Mouse (Mus musculus) spleen, adult 2 months (tissue): ENCODE data around the gene Cadm1. TPM values are rescaled to one million over a fixed set of nuclear protein-coding genes. Genes with fewer than 3 reads are reported as not detected.

ENCODE experiments used
- DNase-seq, 2 experiments: peaks; one replicate each; pipeline versions ENCODE4 v3.0.0 to v3.0.0-alpha.2; 2012 to 2021; ENCODE audit warnings: low spot score in 2 of 2, low read depth in 1 of 2
- H3K27ac ChIP-seq: fragments of 200-500 bp; 2 replicates; pipeline ENCODE4 v1.5.1; 2012; ENCODE audit warnings: low read length, inconsistent platforms; ENCODE audit not compliant: insufficient read depth
- H3K27me3 ChIP-seq: fragments of 200-500 bp; 2 replicates; pipeline ENCODE4 v1.6.1; 2012; ENCODE audit warnings: mild to moderate bottlenecking, moderate library complexity, low read length, inconsistent platforms; ENCODE audit not compliant: control insufficient read depth, insufficient read depth
- H3K36me3 ChIP-seq: fragments of 200-500 bp; 2 replicates; pipeline ENCODE4 v1.6.1; 2012; ENCODE audit warnings: mild to moderate bottlenecking, low read length, inconsistent platforms; ENCODE audit not compliant: control insufficient read depth, insufficient read depth
- H3K4me1 ChIP-seq: fragments of 200-500 bp; 2 replicates; pipeline ENCODE4 v1.6.1; 2011; ENCODE audit warnings: inconsistent platforms; ENCODE audit not compliant: control insufficient read depth, insufficient read depth, insufficient read length
- H3K4me3 ChIP-seq: fragments of 200-500 bp; 2 replicates; pipeline ENCODE4 v1.5.1; 2011; ENCODE audit warnings: mild to moderate bottlenecking, inconsistent platforms; ENCODE audit not compliant: insufficient read depth, insufficient read length; ENCODE audit errors: extremely low read depth
- CTCF ChIP-seq: fragments of 200-500 bp; IDR thresholded peaks from 2 replicates; pipeline ENCODE4 v1.5.1; 2011; ENCODE audit warnings: mild to moderate bottlenecking, inconsistent platforms; ENCODE audit not compliant: insufficient read depth, insufficient read length, insufficient replicate concordance; ENCODE audit errors: extremely low read depth
- POLR2A ChIP-seq: fragments of 200-500 bp; IDR thresholded peaks from 2 replicates; pipeline ENCODE4 v1.6.1; 2011; ENCODE audit warnings: low read depth, low read length, inconsistent platforms
- WGBS: fragments of 180-500 bp; shearing (Covaris S2); methylation state at CpG from one replicate; pipeline ENCODE4 v1.1.7; 2018; 5-methylcytosine and 5-hydroxymethylcytosine counted together
- polyA plus RNA-seq: library from polyadenylated mRNA; depleted of rRNA; stranded (reverse); fragments of >200 nt; gene quantifications from 2 replicates; pipeline ENCODE4 v1.2.3, GENCODE M21; 2012

Cadm1 gene
- polyA plus RNA-seq, 1 experiment = 13.0 TPM

DNA sequence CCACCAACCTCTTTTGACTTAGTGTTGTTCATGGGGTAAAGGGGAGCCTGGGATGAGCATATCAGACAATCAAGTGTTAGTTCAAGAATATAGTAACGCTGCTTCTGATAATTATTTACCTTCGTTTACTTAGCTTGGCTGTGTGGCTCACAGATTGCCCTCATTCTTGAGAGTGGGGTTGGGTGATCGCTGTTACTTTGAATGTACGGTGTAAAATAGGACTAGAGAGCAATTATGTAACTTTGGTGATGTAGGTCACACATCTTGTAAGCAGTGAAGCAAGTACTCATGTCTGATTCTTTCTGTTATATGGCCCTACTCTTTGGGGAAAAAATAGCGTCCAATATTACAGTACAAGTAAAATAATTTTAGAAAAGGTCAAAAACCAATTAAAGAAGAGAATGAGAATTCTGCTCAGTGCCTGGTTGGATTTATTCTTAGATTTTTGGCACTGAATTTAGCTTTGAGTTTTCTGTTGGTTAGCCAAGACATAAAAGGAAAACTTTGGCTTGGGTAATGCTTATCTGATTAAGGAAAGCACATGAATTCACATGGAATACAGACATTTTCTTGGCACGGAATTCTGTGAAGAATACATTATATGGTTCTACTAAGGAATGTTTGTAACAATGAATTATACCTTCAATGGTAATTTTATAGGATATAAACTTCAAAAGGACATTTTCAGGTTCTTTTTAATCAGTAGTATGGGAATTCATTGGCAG is 129.6 kb downstream of the Cadm1 start:
- WGBS = 91% methylated on average over 6 of the region's 6 CpGs
- Histone ChIP-seq H3K27me3 (no peaks in the 10 kb centered on the region), H3K4me1 (no peaks in the 10 kb centered on the region), H3K4me3 (no peak overlapping the region), H3K27ac (no peak overlapping the region), H3K36me3 (no peaks in the 10 kb centered on the region)
- no peak for DNase-seq
- TF ChIP-seq POLR2A (no peak), CTCF (no peak)

DNA sequence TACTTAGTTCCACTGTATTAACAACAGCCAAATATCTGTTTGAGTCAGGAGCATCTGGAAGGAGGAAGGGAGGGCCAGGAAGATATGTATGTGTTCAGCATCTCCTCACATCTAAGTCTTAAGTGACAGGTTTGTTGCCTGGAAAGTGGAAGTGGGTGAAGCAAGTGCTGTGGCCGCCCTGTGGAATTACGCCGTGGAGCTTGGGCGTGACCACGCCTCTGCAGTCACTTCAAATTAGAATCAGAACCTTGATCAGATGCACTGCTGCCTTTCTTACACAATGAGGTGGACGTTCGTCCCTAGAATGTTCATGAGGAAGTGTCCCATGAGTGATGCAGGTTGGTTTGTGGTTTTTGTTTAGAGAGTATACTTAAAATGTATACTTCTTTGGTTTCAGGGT is 131.6 kb downstream of the Cadm1 start:
- H3K27ac ChIP-seq = no peak overlapping the region
- TF ChIP-seq CTCF (no peak), POLR2A (no peak)
- no peaks in the 10 kb centered on the region for H3K27me3 ChIP-seq
- DNase-seq = no peak
- H3K36me3 ChIP-seq = no peaks in the 10 kb centered on the region
- no peak overlapping the region for H3K4me3 ChIP-seq
- H3K4me1 ChIP-seq = no peaks in the 10 kb centered on the region
- 77% methylated on average over 7 of the region's 7 CpGs for WGBS

DNA sequence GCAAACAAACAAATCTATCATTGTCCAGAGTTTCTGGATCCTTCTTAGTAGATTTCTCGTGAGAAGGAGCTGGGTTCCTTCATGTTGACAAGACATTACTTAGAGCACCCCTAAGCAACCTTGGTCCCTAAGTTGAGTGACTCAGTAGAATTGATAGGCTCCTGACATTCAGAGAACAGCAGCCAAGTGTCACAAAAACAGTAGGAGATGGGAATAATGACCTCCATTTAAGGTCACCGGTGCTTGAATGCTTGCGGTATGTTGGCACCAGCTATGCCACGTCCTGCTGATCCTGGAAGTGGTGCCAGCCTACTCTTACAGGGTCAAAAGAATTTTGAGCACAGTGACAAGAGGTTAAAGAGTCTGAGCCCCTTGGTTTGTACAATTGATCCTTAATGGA is 139.2 kb downstream of the Cadm1 start:
- no peaks in the 10 kb centered on the region for H3K36me3 ChIP-seq
- no peak for DNase-seq
- no peak for TF ChIP-seq POLR2A
- TF ChIP-seq CTCF = no peak
- no peaks in the 10 kb centered on the region for H3K27me3 ChIP-seq
- H3K4me3 ChIP-seq = no peak overlapping the region
- 80% methylated on average over 4 of the region's 4 CpGs for WGBS
- no peaks in the 10 kb centered on the region for H3K4me1 ChIP-seq
- H3K27ac ChIP-seq = no peak overlapping the region

DNA sequence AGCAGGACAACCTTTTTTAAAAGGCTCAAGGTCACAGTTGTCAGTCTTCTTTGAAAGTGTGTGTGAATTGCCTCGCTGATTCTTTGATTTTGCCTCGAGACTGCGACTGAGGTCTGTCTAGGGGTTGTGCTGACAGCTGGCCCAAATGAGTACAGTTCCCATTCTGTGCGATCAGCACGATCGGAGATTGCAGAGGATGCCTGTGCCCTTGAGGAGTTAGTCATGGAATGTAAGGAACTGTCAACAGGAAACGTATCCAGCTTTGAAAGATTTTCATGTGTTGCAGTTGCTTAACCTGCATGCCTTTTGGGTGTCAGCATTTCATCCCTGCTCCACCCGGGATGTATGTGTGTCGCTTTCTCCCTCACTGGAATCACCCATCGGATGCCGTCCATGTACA is 141.6 kb downstream of the Cadm1 start:
- TF ChIP-seq POLR2A = no peak
- TF ChIP-seq CTCF = no peak
- 85% methylated on average over 11 of the region's 11 CpGs for WGBS

DNA sequence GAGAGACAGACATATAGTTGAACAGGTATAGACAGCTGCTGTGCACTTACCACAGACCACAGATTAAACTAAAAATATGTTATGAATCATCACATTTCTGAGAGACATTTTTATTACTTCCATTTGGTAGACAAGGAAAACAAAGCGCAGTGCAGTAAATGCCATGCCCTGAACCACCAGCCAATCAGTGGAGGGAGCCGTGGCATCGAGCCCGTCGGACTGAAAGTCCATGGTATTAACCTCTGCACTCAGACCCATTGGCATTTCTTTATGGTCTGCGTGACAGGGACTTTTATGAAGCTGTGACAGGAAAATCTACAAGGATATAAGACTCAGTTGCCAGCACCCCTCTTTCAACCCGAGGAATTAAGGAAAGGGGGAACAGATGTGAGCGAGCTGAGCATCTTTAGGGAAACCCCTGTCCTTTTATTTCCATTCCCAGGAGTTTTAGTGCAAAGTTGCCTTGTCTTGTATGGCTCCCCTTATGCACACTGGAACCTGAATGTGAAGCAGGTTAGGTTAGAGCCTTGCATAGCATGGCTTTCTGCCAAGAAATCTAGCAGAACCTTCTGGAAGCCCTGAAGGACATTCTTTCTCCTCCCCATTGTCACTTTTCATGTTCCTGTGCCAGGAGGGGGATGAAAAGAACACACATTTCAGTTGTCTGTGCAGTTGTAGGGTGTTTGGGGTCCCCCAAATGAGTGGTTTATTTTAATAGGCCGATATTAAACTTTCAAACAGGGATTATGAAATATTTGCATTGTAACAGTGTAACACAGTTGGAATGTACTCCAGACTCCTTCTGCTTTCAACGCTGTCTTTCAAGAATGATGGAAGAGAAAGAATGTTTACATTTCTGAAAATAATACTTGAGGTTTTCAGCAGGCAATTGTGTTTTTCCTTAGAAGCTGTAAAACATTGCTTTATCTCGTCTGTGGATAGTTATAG is 145.1 kb downstream of the Cadm1 start:
- no peaks in the 10 kb centered on the region for H3K27me3 ChIP-seq
- no peak for DNase-seq
- H3K36me3 ChIP-seq = no peaks in the 10 kb centered on the region
- TF ChIP-seq CTCF = no peak
- no peak for TF ChIP-seq POLR2A
- no peak overlapping the region for H3K4me3 ChIP-seq
- H3K4me1 ChIP-seq = no peaks in the 10 kb centered on the region
- no peak overlapping the region for H3K27ac ChIP-seq
- 81% methylated on average over 11 of the region's 11 CpGs for WGBS

More for the DNA sequence above, 141.6 kb downstream of the Cadm1 start:
- H3K4me1 ChIP-seq = no peaks in the 10 kb centered on the region
- H3K27ac ChIP-seq = no peak overlapping the region; the same call in 1 of the 2 replicates
- DNase-seq = no peak
- H3K4me3 ChIP-seq = no peak overlapping the region
- H3K36me3 ChIP-seq = no peaks in the 10 kb centered on the region
- H3K27me3 ChIP-seq = no peaks in the 10 kb centered on the region

DNA sequence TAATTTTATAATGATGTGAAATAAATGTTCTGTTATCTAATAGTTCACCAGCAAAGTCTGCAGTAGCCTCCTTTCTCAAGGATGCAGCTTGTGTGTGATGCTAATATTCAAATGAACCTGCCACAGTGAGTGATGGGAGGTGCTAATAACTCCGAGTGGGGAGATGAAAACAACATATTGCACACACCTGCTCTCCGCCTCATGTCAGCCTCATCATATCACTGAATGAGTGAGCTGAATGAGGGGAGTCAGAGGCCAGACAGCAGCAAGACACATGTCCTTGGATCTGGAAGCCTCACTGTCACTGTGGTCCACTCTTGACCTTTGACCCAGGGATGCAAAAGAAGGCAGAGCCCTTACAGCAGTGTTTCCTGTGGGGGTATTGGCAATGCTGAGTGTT is 156.9 kb downstream of the Cadm1 start:
- WGBS = 86% methylated on average over 2 of the region's 2 CpGs
- H3K36me3 ChIP-seq = no peaks in the 10 kb centered on the region
- DNase-seq = no peak
- no peak overlapping the region for H3K4me3 ChIP-seq
- no peak for TF ChIP-seq CTCF
- no peak for TF ChIP-seq POLR2A
- H3K27ac ChIP-seq = no peak overlapping the region
- H3K27me3 ChIP-seq = no peaks in the 10 kb centered on the region
- no peaks in the 10 kb centered on the region for H3K4me1 ChIP-seq

DNA sequence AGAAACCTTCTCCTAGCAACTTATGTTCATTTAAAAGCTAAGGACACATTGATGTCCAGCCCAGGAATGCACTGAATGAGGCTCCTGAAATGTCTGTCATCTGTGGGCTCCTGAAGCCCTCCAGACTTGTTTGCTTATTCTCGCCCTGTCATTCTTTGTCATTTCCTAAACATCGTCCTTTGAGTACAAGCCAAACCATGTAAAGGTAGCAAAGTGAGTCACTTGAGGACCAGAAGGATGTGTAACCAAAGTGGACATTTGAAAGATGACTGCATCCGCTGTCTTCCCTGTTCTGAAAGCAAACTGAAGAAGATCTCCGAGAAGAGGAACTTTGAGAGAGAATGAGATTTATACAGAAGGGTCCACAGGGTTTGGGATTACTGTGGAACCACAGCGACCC is 157.6 kb downstream of the Cadm1 start:
- H3K27ac ChIP-seq = no peak overlapping the region
- WGBS = 80% methylated on average over 5 of the region's 5 CpGs
- TF ChIP-seq POLR2A = no peak
- no peak for TF ChIP-seq CTCF

More for the DNA sequence above, 157.6 kb downstream of the Cadm1 start:
- Histone ChIP-seq H3K36me3 (no peaks in the 10 kb centered on the region), H3K4me3 (no peak overlapping the region), H3K4me1 (no peaks in the 10 kb centered on the region), H3K27me3 (no peaks in the 10 kb centered on the region)
- DNase-seq = no peak
